Mouse (Mus musculus) thymus, adult 2 months (tissue): ENCODE data around the gene Tmem150c.

Experiments
- CTCF ChIP-seq: fragments of 200-500 bp; IDR thresholded peaks from 2 replicates; pipeline ENCODE4 v1.5.1; 2012; ENCODE audit warnings: mild to moderate bottlenecking, control low read depth, low read length, moderate library complexity, borderline replicate concordance; ENCODE audit not compliant: control insufficient read depth, poor library complexity, insufficient read depth; ENCODE audit errors: extremely low read depth
- POLR2A ChIP-seq: fragments of 200-500 bp; IDR thresholded peaks from 2 replicates; pipeline ENCODE4 v1.6.1; 2012; ENCODE audit warnings: mild to moderate bottlenecking, low read length, control low read depth, moderate library complexity; ENCODE audit not compliant: control insufficient read depth, poor library complexity, insufficient read depth; ENCODE audit errors: extremely low read depth

- TF ChIP-seq POLR2A (no peak), CTCF (no peak)
Measured at GRCm38 (mm10) chr5:100047143-100047640, 112.4 kb downstream of the Tmem150c start.
